Mouse (Mus musculus) midbrain, postnatal 0 days (tissue): Measurements from ENCODE around the gene Tmem156. TPM values are rescaled to one million over a fixed set of nuclear protein-coding genes. Genes with fewer than 3 reads are reported as not detected.
A peak's percentile ranks its signal among the peaks of the same experiment; 100 is the strongest.

ENCODE experiments used
- ATAC-seq: fragments of 200-750 bp; cut with Nextera tagmentation; 2 replicates; pipeline ENCODE4 v1.8.0; 2017; ENCODE audit warnings: moderate number of reproducible peaks, mild to moderate bottlenecking, moderate TSS enrichment, moderate library complexity; ENCODE audit not compliant: low FRiP score
- DNase-seq: peaks from one replicate; pipeline ENCODE4 v3.0.0-alpha.2; 2015; ENCODE audit warnings: low spot score
- H3K27ac ChIP-seq: fragments of 300-500 bp; sonication (generic); 2 replicates; pipeline ENCODE4 v1.5.1; 2014; ENCODE audit warnings: low read depth, mild to moderate bottlenecking, low read length, mixed read lengths
- H3K27me3 ChIP-seq: fragments of 300-500 bp; sonication (generic); 2 replicates; pipeline ENCODE4 v1.6.1; 2014; ENCODE audit warnings: low read length, control low read depth, mixed read lengths; ENCODE audit not compliant: insufficient read depth
- H3K36me3 ChIP-seq: fragments of 300-500 bp; sonication (generic); 2 replicates; pipeline ENCODE4 v1.6.1; 2014; ENCODE audit warnings: low read length, control low read depth, mixed read lengths; ENCODE audit not compliant: insufficient read depth
- H3K4me1 ChIP-seq: fragments of 300-500 bp; sonication (generic); 2 replicates; pipeline ENCODE4 v1.6.1; 2014; ENCODE audit warnings: mild to moderate bottlenecking, control low read depth, antibody characterized with exemption, low read length, mixed read lengths; ENCODE audit not compliant: insufficient read depth
- H3K4me2 ChIP-seq: fragments of 300-500 bp; sonication (generic); 2 replicates; pipeline ENCODE4 v1.6.1; 2014; ENCODE audit warnings: low read depth, mild to moderate bottlenecking, low read length, mixed read lengths; ENCODE audit not compliant: poor library complexity, severe bottlenecking
- H3K4me3 ChIP-seq: fragments of 300-500 bp; sonication (generic); 2 replicates; pipeline ENCODE4 v1.5.1; 2014; ENCODE audit warnings: low read depth, mild to moderate bottlenecking, low read length, moderate library complexity
- H3K9ac ChIP-seq: fragments of 300-500 bp; sonication (generic); replicated peaks from 2 replicates; pipeline ENCODE4 v1.6.1; 2014; ENCODE audit warnings: mild to moderate bottlenecking, low read length, moderate library complexity, mixed read lengths; ENCODE audit not compliant: poor library complexity, severe bottlenecking
- H3K9me3 ChIP-seq: fragments of 300-500 bp; sonication (generic); 2 replicates; pipeline ENCODE4 v1.6.1; 2016; ENCODE audit warnings: low read length, control low read depth
- CTCF ChIP-seq: IDR thresholded peaks from 2 replicates; pipeline ENCODE4 v1.5.1; 2016; ENCODE audit warnings: antibody characterized with exemption, mild to moderate bottlenecking
- WGBS: fragments of 180-500 bp; shearing (Covaris S2); extraction: QIAGEN DNeasy Blood & Tissue Kit; methylation state at CpG from one replicate; pipeline ENCODE4 v1.1.7; 2014; 5-methylcytosine and 5-hydroxymethylcytosine counted together
- polyA plus RNA-seq: library from polyadenylated mRNA; unstranded; fragments of >200 nt; fragmentation: Nextera tagmentation; extraction: Ambion mirVana; gene quantifications from 2 replicates; pipeline ENCODE4 v1.2.1, GENCODE M21; 2015
- total RNA-seq: library from RNA; depleted of rRNA; stranded (reverse); fragments of >200 nt; gene quantifications from 2 replicates; pipeline ENCODE4 v1.2.3, GENCODE M21; 2014

The Tmem156 gene
- total and polyA plus RNA-seq, 2 experiments from 2014 or later: 0.23 TPM; not detected in 1

- H3K9me3 ChIP-seq: no peaks in the 10 kb centered on the region
- no peak overlapping the region for H3K9ac ChIP-seq
- 45% methylated on average over 11 of the region's 11 CpGs for WGBS
- no peaks in the 10 kb centered on the region for H3K36me3 ChIP-seq
- H3K4me3 ChIP-seq: no peak overlapping the region
- no peak for DNase-seq
- peak overlapping the region; percentile 38; the same call in 1 of the 2 replicates for H3K27ac ChIP-seq
- H3K27me3 ChIP-seq: no peaks in the 10 kb centered on the region
- ATAC-seq: no peak
- no peak overlapping the region for H3K4me2 ChIP-seq
- TF ChIP-seq CTCF: no peak
- H3K4me1 ChIP-seq: no peaks in the 10 kb centered on the region
Observed at GRCm38 (mm10) chr5:65069872-65070271, 22.1 kb downstream of the Tmem156 start.

GRCm38 (mm10) chr5:65068166-65068565, 23.8 kb downstream of the Tmem156 start:
- Histone ChIP-seq H3K4me2 (no peak overlapping the region), H3K27ac (no peak overlapping the region), H3K27me3 (no peaks in the 10 kb centered on the region), H3K4me3 (no peak overlapping the region), H3K4me1 (no peaks in the 10 kb centered on the region), H3K9me3 (no peaks in the 10 kb centered on the region), H3K36me3 (no peaks in the 10 kb centered on the region), H3K9ac (no peak overlapping the region)
- ATAC-seq (no peak), DNase-seq (no peak)
- TF ChIP-seq CTCF: no peak
- 91% methylated on average over 6 of the region's 6 CpGs for WGBS

- 72% methylated on average over 2 of the region's 2 CpGs for WGBS
- Histone ChIP-seq H3K4me3 (no peak overlapping the region), H3K4me1 (no peaks in the 10 kb centered on the region), H3K9me3 (no peaks in the 10 kb centered on the region), H3K36me3 (no peaks in the 10 kb centered on the region), H3K4me2 (no peak overlapping the region), H3K9ac (no peak overlapping the region), H3K27ac (no peak overlapping the region), H3K27me3 (no peaks in the 10 kb centered on the region)
- no peak for TF ChIP-seq CTCF
- DNase-seq: no peak
- no peak for ATAC-seq
Observed at GRCm38 (mm10) chr5:65063266-65063665, 28.7 kb downstream of the Tmem156 start.

- Histone ChIP-seq H3K9me3 (no peaks in the 10 kb centered on the region), H3K4me3 (no peak overlapping the region), H3K36me3 (no peaks in the 10 kb centered on the region), H3K4me2 (no peak overlapping the region), H3K27me3 (no peaks in the 10 kb centered on the region), H3K4me1 (no peaks in the 10 kb centered on the region), H3K9ac (no peak overlapping the region), H3K27ac (no peak overlapping the region)
- DNase-seq (no peak), ATAC-seq (no peak)
- 94% methylated on average over 4 of the region's 4 CpGs for WGBS
- no peak for TF ChIP-seq CTCF
Observed at GRCm38 (mm10) chr5:65062236-65062635, 29.7 kb downstream of the Tmem156 start.

GRCm38 (mm10) chr5:65059806-65060205, 32.1 kb downstream of the Tmem156 start:
- Histone ChIP-seq H3K4me3 (no peak overlapping the region), H3K4me1 (no peaks in the 10 kb centered on the region), H3K9ac (no peak overlapping the region), H3K27me3 (no peaks in the 10 kb centered on the region), H3K27ac (no peak overlapping the region), H3K4me2 (no peak overlapping the region), H3K9me3 (no peaks in the 10 kb centered on the region), H3K36me3 (no peaks in the 10 kb centered on the region)
- ATAC-seq: no peak
- WGBS: 60% methylated on average over 2 of the region's 2 CpGs
- TF ChIP-seq CTCF: no peak
- DNase-seq: no peak

- no peak for ATAC-seq
Observed at GRCm38 (mm10) chr5:65057596-65057995, 34.3 kb downstream of the Tmem156 start.

More at GRCm38 (mm10) chr5:65057596-65057995, 34.3 kb downstream of the Tmem156 start:
- Histone ChIP-seq H3K9ac (no peak overlapping the region), H3K4me2 (no peak overlapping the region), H3K27me3 (no peaks in the 10 kb centered on the region), H3K4me1 (no peaks in the 10 kb centered on the region), H3K27ac (no peak overlapping the region), H3K4me3 (no peak overlapping the region), H3K36me3 (no peaks in the 10 kb centered on the region), H3K9me3 (no peaks in the 10 kb centered on the region)
- no peak for TF ChIP-seq CTCF
- DNase-seq: no peak
- WGBS: 86% methylated on average over 6 of the region's 6 CpGs
